ENCODE assay signal across 8 mouse cellular contexts in the genomic region with DNA sequence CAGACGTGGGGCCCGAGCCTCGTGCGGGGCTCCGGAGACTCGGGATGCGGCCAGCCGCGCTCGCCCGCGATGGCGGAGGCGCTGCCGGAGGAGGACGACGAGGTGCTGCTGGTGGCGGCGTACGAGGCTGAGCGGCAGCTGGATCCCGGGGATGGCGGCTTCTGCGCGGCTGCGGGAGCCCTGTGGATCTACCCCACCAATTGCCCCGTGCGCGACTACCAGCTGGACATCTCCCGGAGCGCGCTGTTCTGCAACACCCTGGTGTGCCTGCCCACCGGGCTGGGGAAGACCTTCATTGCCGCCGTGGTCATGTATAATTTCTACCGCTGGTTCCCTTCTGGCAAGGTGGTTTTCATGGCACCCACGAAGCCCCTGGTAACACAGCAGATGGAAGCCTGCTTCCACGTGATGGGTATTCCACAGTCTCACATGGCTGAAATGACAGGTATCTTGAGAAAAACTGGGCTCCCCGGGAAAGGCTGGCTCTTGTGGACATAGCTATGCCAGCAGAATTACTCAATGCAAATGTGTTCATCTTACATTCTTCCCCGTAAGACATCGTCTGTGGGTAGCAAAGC. TPM values are rescaled to one million over a fixed set of nuclear protein-coding genes. Genes with fewer than 3 reads are reported as not detected.
A peak's percentile ranks its signal among the peaks of the same experiment; 100 is the strongest.
DNase-seq lines count a peak whose midpoint lies in the region; ATAC-seq and TF ChIP-seq lines count a peak whose summit lies in the region.

No protein-coding gene starts in this region.

- peaks cover 29% of the 10 kb centered on the region for H3K4me1 ChIP-seq in lung, embryonic 15.5 days
- peaks cover 46% of the 10 kb centered on the region for H3K4me1 ChIP-seq in forebrain, embryonic 15.5 days
- peaks cover 25% of the 10 kb centered on the region for H3K4me1 ChIP-seq in liver, postnatal 0 days (ENCODE audit: insufficient read depth)

- H3K27ac ChIP-seq in lung, embryonic 15.5 days = peak overlapping the region; percentile 85
- H3K27ac ChIP-seq in forebrain, embryonic 15.5 days (replicated peaks) = peak overlapping the region; percentile 91
- H3K27ac ChIP-seq in liver, postnatal 0 days (ENCODE audit: low read depth) = peak overlapping the region; percentile 23; the same call in 1 of the 2 replicates

- TF ChIP-seq EP300 in liver, postnatal 0 days (IDR thresholded peaks at IDR 0.05; ENCODE audit: low read depth) = no peak

- peak; percentile 56 for DNase-seq in adrenal gland, postnatal 14 days
- DNase-seq in adrenal gland, adult 18-20 months (ENCODE audit: low spot score in 2 of 2) = no peak
- DNase-seq in lung, postnatal 14 days = no peak
- DNase-seq in liver, postnatal 0 days = no peak
- no peak for DNase-seq in ovary, postnatal 14 days (ENCODE audit: low spot score)
- no peak for DNase-seq in urinary bladder, adult 2 months (ENCODE audit: low spot score)

- peak overlapping the region; percentile 78 for H3K9ac ChIP-seq in lung, embryonic 15.5 days
- H3K9ac ChIP-seq in forebrain, embryonic 15.5 days (replicated peaks) = peak overlapping the region; percentile 97
- H3K9ac ChIP-seq in liver, postnatal 0 days (replicated peaks) = peak overlapping the region; percentile 74

- H3K9me3 ChIP-seq in lung, embryonic 15.5 days = no peaks in the 10 kb centered on the region
- no peaks in the 10 kb centered on the region for H3K9me3 ChIP-seq in forebrain, embryonic 15.5 days
- no peaks in the 10 kb centered on the region for H3K9me3 ChIP-seq in liver, postnatal 0 days (ENCODE audit: low read length)

- H3K36me3 ChIP-seq in lung, embryonic 15.5 days = peaks cover 6% of the 10 kb centered on the region; the same call in 1 of the 2 replicates
- peaks cover 6% of the 10 kb centered on the region; the same call in 1 of the 2 replicates for H3K36me3 ChIP-seq in forebrain, embryonic 15.5 days
- H3K36me3 ChIP-seq in liver, postnatal 0 days (replicated peaks; ENCODE audit: insufficient read depth, low read length) = no peaks in the 10 kb centered on the region

- H3K27me3 ChIP-seq in lung, embryonic 15.5 days = no peaks in the 10 kb centered on the region
- no peaks in the 10 kb centered on the region for H3K27me3 ChIP-seq in forebrain, embryonic 15.5 days
- H3K27me3 ChIP-seq in liver, postnatal 0 days (ENCODE audit: insufficient read depth, low read length) = no peaks in the 10 kb centered on the region

- peak overlapping the region; percentile 58 for H3K4me2 ChIP-seq in lung, embryonic 15.5 days
- peak overlapping the region; percentile 80 for H3K4me2 ChIP-seq in forebrain, embryonic 15.5 days (replicated peaks)
- peak overlapping the region; percentile 89 for H3K4me2 ChIP-seq in liver, postnatal 0 days (ENCODE audit: low read depth, low read length)

- 0 out of 2 replicates have a peak, but pooled peaks have one; percentile 0 for ATAC-seq in lung, embryonic 15.5 days (ENCODE audit: borderline replicate concordance, extremely low read depth, low FRiP score, low TSS enrichment)
- peak; percentile 6; the same call in 1 of the 2 replicates for ATAC-seq in forebrain, embryonic 15.5 days (replicated peaks)
- no peak for ATAC-seq in liver, postnatal 0 days

- WGBS in lung, embryonic 15.5 days = 0% methylated on average over 41 of the region's 41 CpGs
- WGBS in forebrain, embryonic 15.5 days = under 1% methylated on average over 41 of the region's 41 CpGs
- under 1% methylated on average over 41 of the region's 41 CpGs for WGBS in liver, postnatal 0 days (ENCODE audit: insufficient replicate concordance)

- no peak for TF ChIP-seq CTCF in liver, postnatal 0 days (IDR thresholded peaks at IDR 0.05; ENCODE audit: low read depth)

- peak overlapping the region; percentile 75 for H3K4me3 ChIP-seq in lung, embryonic 15.5 days
- peak overlapping the region; percentile 81 for H3K4me3 ChIP-seq in forebrain, embryonic 15.5 days
- H3K4me3 ChIP-seq in liver, postnatal 0 days (ENCODE audit: low read depth, low read length) = peak overlapping the region; percentile 73

RNA-seq across cellular contexts. Expression of a gene that starts 0.4 kb away (rescaled TPM):
- 11.6 and 13.4 TPM in 2 replicates for total RNA-seq in adrenal gland, postnatal 14 days (2021)
- 10 to 100 TPM in 1 of 2 experiments, 1 to 10 TPM in 1; 6.6 to 11.1 TPM for total RNA-seq in adrenal gland, adult 18-20 months (2021)
- 11.3 and 13.4 TPM in 2 replicates for polyA plus RNA-seq in lung, embryonic 15.5 days (2015; fragmentation: Nextera tagmentation; extraction: Ambion mirVana)
- 10.2 and 11.5 TPM in 2 replicates for polyA plus RNA-seq in forebrain, embryonic 15.5 days (2015; fragmentation: Nextera tagmentation; extraction: Ambion mirVana)
- polyA plus RNA-seq in liver, postnatal 0 days (2015; fragmentation: Nextera tagmentation; extraction: Ambion mirVana) = 2.0 and 2.8 TPM in 2 replicates
- polyA plus RNA-seq in urinary bladder, adult 2 months (2012; rRNA removed) = 2.5 and 3.1 TPM in 2 replicates

RNA-seq across cellular contexts. Expression of a gene that starts 2.0 kb away (rescaled TPM):
- total RNA-seq in adrenal gland, postnatal 14 days (2021) = 107 and 111 TPM in 2 replicates
- total RNA-seq in adrenal gland, adult 18-20 months (2021) = 100 to 1,000 TPM in 1 of 2 experiments, 10 to 100 TPM in 1; 92.5 to 113 TPM
- polyA plus RNA-seq in lung, embryonic 15.5 days (2015; fragmentation: Nextera tagmentation; extraction: Ambion mirVana) = 339 and 373 TPM in 2 replicates
- polyA plus RNA-seq in forebrain, embryonic 15.5 days (2015; fragmentation: Nextera tagmentation; extraction: Ambion mirVana) = 438 and 488 TPM in 2 replicates
- 92.4 and 94.7 TPM in 2 replicates for polyA plus RNA-seq in liver, postnatal 0 days (2015; fragmentation: Nextera tagmentation; extraction: Ambion mirVana)
- polyA plus RNA-seq in urinary bladder, adult 2 months (2012; rRNA removed) = 81.6 and 84.6 TPM in 2 replicates

RNA-seq across cellular contexts. Expression of a gene that starts 39.7 kb away (rescaled TPM):
- 33.0 and 40.5 TPM in 2 replicates for total RNA-seq in adrenal gland, postnatal 14 days (2021)
- 10 to 100 TPM; 31.9 to 34.4 TPM for total RNA-seq in adrenal gland, adult 18-20 months (2021)
- polyA plus RNA-seq in lung, embryonic 15.5 days (2015; fragmentation: Nextera tagmentation; extraction: Ambion mirVana) = 52.6 and 53.6 TPM in 2 replicates
- 52.7 and 57.6 TPM in 2 replicates for polyA plus RNA-seq in forebrain, embryonic 15.5 days (2015; fragmentation: Nextera tagmentation; extraction: Ambion mirVana)
- 9.8 and 12.4 TPM in 2 replicates for polyA plus RNA-seq in liver, postnatal 0 days (2015; fragmentation: Nextera tagmentation; extraction: Ambion mirVana)
- 37.3 and 37.8 TPM in 2 replicates for polyA plus RNA-seq in urinary bladder, adult 2 months (2012; rRNA removed)

Comparison
In these comparisons a context has a peak if more than half of its experiments do, and no peak if none do; other contexts are left out.
1. H3K27ac ChIP-seq: peak in every context shown above with its lines; median percentile 91 in forebrain, embryonic 15.5 days; 85 in lung, embryonic 15.5 days; 23 in liver, postnatal 0 days.